Mouse (Mus musculus) urinary bladder, postnatal 4 days (tissue): Measurements from ENCODE around the gene H2afj.

Source experiments
- DNase-seq, 2 experiments: peaks; one replicate each; pipeline ENCODE4 v3.0.0; 2021 to 2022; ENCODE audit warnings: low spot score in 2 of 2

The H2afj gene

GRCm38 (mm10) chr6:136805409-136805775, 2.7 kb upstream of the H2afj start:
- no peak for DNase-seq

GRCm38 (mm10) chr6:136806819-136807218, 1.2 kb upstream of the H2afj start:
- no peak for DNase-seq

- no peak for DNase-seq
These were observed 540 bp upstream of the H2afj start for GRCm38 (mm10) chr6:136807395-136808013.

- DNase-seq = no peak
These were observed 595 bp downstream of the H2afj start for GRCm38 (mm10) chr6:136808631-136809046.

- no peak for DNase-seq
These were observed 1.0 kb downstream of the H2afj start for GRCm38 (mm10) chr6:136809077-136809476.

GRCm38 (mm10) chr6:136809673-136810072, 1.6 kb downstream of the H2afj start:
- DNase-seq = no peak

GRCm38 (mm10) chr6:136811196-136811595, 3.2 kb downstream of the H2afj start:
- DNase-seq = no peak

- DNase-seq = no peak
These were observed 5.1 kb downstream of the H2afj start for GRCm38 (mm10) chr6:136813117-136813516.

- no peak for DNase-seq
These were observed 7.3 kb downstream of the H2afj start for GRCm38 (mm10) chr6:136815381-136815780.

- peak in 1 of 2 experiments; percentile 57 for DNase-seq
These were observed 8.8 kb downstream of the H2afj start for GRCm38 (mm10) chr6:136816826-136817225.

- peak in 1 of 2 experiments; percentile 34 for DNase-seq
These were observed 9.5 kb downstream of the H2afj start for GRCm38 (mm10) chr6:136817549-136817948.

GRCm38 (mm10) chr6:136820381-136820780, 12.3 kb downstream of the H2afj start:
- DNase-seq = no peak

- peak in 1 of 2 experiments; percentile 56 for DNase-seq
These were observed 13.0 kb downstream of the H2afj start for GRCm38 (mm10) chr6:136821086-136821485.

GRCm38 (mm10) chr6:136824987-136825386, 16.9 kb downstream of the H2afj start:
- DNase-seq = no peak

GRCm38 (mm10) chr6:136827116-136827515, 19.1 kb downstream of the H2afj start:
- no peak for DNase-seq

GRCm38 (mm10) chr6:136827516-136827880, 19.5 kb downstream of the H2afj start, which contains the start of gene BC049715:
Gene BC049715 (plus strand): TSS chr6:136827626.
- DNase-seq = no peak

- DNase-seq = peak; percentile 93 to 95
These were observed 20.0 kb downstream of the H2afj start, which contains the start of gene Wbp11 for GRCm38 (mm10) chr6:136827881-136828561. Gene Wbp11 (minus strand): TSS chr6:136828233.

- no peak for DNase-seq
These were observed 20.6 kb downstream of the H2afj start for GRCm38 (mm10) chr6:136828681-136829080.

- no peak for DNase-seq
These were observed 23.7 kb downstream of the H2afj start for GRCm38 (mm10) chr6:136831712-136832111.

- no peak for DNase-seq
These were observed 27.3 kb downstream of the H2afj start, which contains the start of gene Smco3 for GRCm38 (mm10) chr6:136835352-136835751. Gene Smco3 (minus strand): TSS chr6:136835452.

GRCm38 (mm10) chr6:136837323-136837722, 29.3 kb downstream of the H2afj start:
- no peak for DNase-seq

- no peak for DNase-seq
These were observed 36.9 kb downstream of the H2afj start for GRCm38 (mm10) chr6:136844903-136845302.
